Mouse (Mus musculus) midbrain, embryonic 16.5 days (tissue): ENCODE results near the gene Odc1. TPM values are rescaled to one million over a fixed set of nuclear protein-coding genes. Genes with fewer than 3 reads are reported as not detected.

ENCODE experiments used
- ATAC-seq: fragments of 200-750 bp; cut with Nextera tagmentation; 2 replicates; pipeline ENCODE4 v1.8.0; 2017; ENCODE audit warnings: moderate TSS enrichment
- H3K27ac ChIP-seq: fragments of 300-500 bp; sonication (generic); 2 replicates; pipeline ENCODE4 v1.5.1; 2014; ENCODE audit warnings: mild to moderate bottlenecking, low read length, mixed read lengths
- H3K27me3 ChIP-seq: fragments of 300-500 bp; sonication (generic); 2 replicates; pipeline ENCODE4 v1.6.1; 2014; ENCODE audit warnings: low read depth, low read length, mixed read lengths; ENCODE audit not compliant: control insufficient read depth, insufficient read depth
- H3K36me3 ChIP-seq: fragments of 300-500 bp; sonication (generic); 2 replicates; pipeline ENCODE4 v1.6.1; 2014; ENCODE audit warnings: mild to moderate bottlenecking, low read length, moderate library complexity, mixed read lengths; ENCODE audit not compliant: control insufficient read depth, insufficient read depth
- H3K4me1 ChIP-seq: fragments of 300-500 bp; sonication (generic); 2 replicates; pipeline ENCODE4 v1.6.1; 2014; ENCODE audit warnings: mild to moderate bottlenecking, low read length, mixed read lengths; ENCODE audit not compliant: control insufficient read depth, insufficient read depth
- H3K4me2 ChIP-seq: fragments of 300-500 bp; sonication (generic); 2 replicates; pipeline ENCODE4 v1.6.1; 2014; ENCODE audit warnings: mild to moderate bottlenecking, low read length, mixed read lengths
- H3K4me3 ChIP-seq: fragments of 300-500 bp; sonication (generic); 2 replicates; pipeline ENCODE4 v1.5.1; 2014; ENCODE audit warnings: low read depth, mild to moderate bottlenecking, low read length, moderate library complexity, mixed read lengths
- H3K9ac ChIP-seq: fragments of 300-500 bp; sonication (generic); 2 replicates; pipeline ENCODE4 v1.6.1; 2014; ENCODE audit warnings: low read depth, low read length, mixed read lengths
- H3K9me3 ChIP-seq: fragments of 300-500 bp; sonication (generic); replicated peaks from 2 replicates; pipeline ENCODE4 v1.6.1; 2014; ENCODE audit warnings: mild to moderate bottlenecking, low read length, mixed read lengths; ENCODE audit not compliant: control insufficient read depth, poor library complexity, severe bottlenecking
- WGBS: fragments of 180-500 bp; shearing (Covaris S2); extraction: QIAGEN DNeasy Blood & Tissue Kit; methylation state at CpG from one replicate; pipeline ENCODE4 v1.1.7; 2014; 5-methylcytosine and 5-hydroxymethylcytosine counted together
- polyA plus RNA-seq: library from polyadenylated mRNA; unstranded; fragments of >200 nt; fragmentation: Nextera tagmentation; extraction: Ambion mirVana; gene quantifications from 2 replicates; pipeline ENCODE4 v1.2.1, GENCODE M21; 2015

The Odc1 gene
- polyA plus RNA-seq, 1 experiment from 2014 or later = 113 TPM

GRCm38 (mm10) chr12:17511019-17511418 lies 33.6 kb upstream of the Odc1 start:
- Histone ChIP-seq H3K4me1 (no peaks in the 10 kb centered on the region), H3K36me3 (no peaks in the 10 kb centered on the region)
- 94% methylated on average over 6 of the region's 6 CpGs for WGBS

DNA sequence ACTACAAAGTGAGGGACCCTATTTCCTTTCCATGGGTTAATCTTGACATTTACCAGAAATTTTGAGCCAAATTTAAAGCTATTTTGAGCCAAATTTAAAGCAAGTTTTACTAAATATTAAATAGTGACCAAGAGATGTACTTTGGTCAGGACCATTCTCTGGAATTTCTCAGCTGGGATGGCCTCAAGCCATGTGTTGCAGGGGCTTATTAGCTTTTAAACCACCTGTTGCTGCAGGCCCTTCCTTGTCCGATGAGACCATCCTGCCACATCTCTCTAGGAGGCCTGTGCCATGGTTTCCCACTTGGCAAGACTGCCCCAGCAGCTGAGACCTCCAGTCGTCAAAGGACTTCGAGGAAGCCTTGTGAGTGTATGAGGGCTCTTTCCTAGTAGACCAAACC lies 15.4 kb upstream of the Odc1 start:
- no peak for ATAC-seq
- WGBS = 88% methylated on average over 3 of the region's 3 CpGs
- Histone ChIP-seq H3K4me2 (no peak overlapping the region), H3K4me1 (no peaks in the 10 kb centered on the region), H3K4me3 (no peak overlapping the region), H3K27ac (no peak overlapping the region), H3K36me3 (no peaks in the 10 kb centered on the region), H3K9ac (no peak overlapping the region), H3K9me3 (no peaks in the 10 kb centered on the region), H3K27me3 (no peaks in the 10 kb centered on the region)

More at GRCm38 (mm10) chr12:17511019-17511418, 33.6 kb upstream of the Odc1 start:
- no peaks in the 10 kb centered on the region for H3K27me3 ChIP-seq
- H3K4me3 ChIP-seq = no peak overlapping the region
- no peak for ATAC-seq
- no peaks in the 10 kb centered on the region for H3K9me3 ChIP-seq
- no peak overlapping the region for H3K9ac ChIP-seq
- no peak overlapping the region for H3K27ac ChIP-seq
- no peak overlapping the region for H3K4me2 ChIP-seq

DNA sequence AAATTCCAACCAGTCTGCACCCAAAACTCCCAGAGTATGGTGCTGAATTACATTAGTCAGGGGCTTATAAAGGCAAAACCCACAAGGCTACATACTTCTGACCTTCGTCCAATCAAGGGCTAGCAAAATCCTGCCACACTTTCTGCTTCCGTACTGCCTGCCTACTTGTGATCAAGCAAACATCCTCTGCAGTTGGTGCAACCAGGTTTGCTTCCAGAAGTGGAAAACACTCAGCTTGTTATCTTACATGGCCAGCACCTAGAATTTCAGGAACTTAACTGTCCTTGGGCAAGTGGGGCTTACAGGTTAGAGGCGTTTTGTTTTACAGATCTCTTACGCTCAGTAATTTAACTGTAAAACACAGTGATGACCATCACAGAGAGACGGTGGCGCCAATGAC lies 14.9 kb upstream of the Odc1 start:
- ATAC-seq = no peak
- Histone ChIP-seq H3K27me3 (no peaks in the 10 kb centered on the region), H3K9me3 (no peaks in the 10 kb centered on the region), H3K36me3 (no peaks in the 10 kb centered on the region), H3K4me2 (no peak overlapping the region), H3K27ac (no peak overlapping the region), H3K4me3 (no peak overlapping the region), H3K4me1 (no peaks in the 10 kb centered on the region), H3K9ac (no peak overlapping the region)
- 89% methylated on average over 6 of the region's 6 CpGs for WGBS

- WGBS = 78% methylated on average over 4 of the region's 4 CpGs
- H3K27me3 ChIP-seq = no peaks in the 10 kb centered on the region
Measured at GRCm38 (mm10) chr12:17530825-17531224, 13.8 kb upstream of the Odc1 start.

DNA sequence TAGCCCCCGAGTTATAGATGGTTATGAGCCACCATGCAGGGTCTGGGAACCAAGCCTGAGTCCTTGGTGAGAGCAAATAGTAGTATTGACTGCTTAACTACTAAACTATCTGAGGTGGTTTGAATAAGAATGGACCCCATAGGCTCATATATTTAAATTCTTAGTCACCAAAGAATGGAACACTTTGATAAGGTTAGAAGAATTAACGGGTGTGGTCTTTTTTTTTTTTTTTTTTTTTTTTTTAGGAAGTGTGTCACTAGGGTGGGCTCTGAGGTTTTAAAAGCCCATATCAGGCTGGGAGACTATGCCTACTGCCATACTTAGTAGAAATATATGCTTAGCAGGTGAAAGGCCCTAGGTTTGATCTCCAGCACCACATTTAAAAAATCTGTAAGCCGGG lies 8.4 kb upstream of the Odc1 start:
- Histone ChIP-seq H3K9ac (no peak overlapping the region), H3K4me2 (no peak overlapping the region), H3K9me3 (no peaks in the 10 kb centered on the region), H3K4me3 (no peak overlapping the region), H3K36me3 (no peaks in the 10 kb centered on the region), H3K4me1 (no peaks in the 10 kb centered on the region), H3K27me3 (no peaks in the 10 kb centered on the region), H3K27ac (no peak overlapping the region)
- no peak for ATAC-seq
- 94% methylated on average over 3 of the region's 3 CpGs for WGBS

More at GRCm38 (mm10) chr12:17530825-17531224, 13.8 kb upstream of the Odc1 start:
- no peak for ATAC-seq
- Histone ChIP-seq H3K4me1 (no peaks in the 10 kb centered on the region), H3K9me3 (no peaks in the 10 kb centered on the region), H3K4me2 (no peak overlapping the region), H3K4me3 (no peak overlapping the region), H3K36me3 (no peaks in the 10 kb centered on the region), H3K9ac (no peak overlapping the region), H3K27ac (no peak overlapping the region)

DNA sequence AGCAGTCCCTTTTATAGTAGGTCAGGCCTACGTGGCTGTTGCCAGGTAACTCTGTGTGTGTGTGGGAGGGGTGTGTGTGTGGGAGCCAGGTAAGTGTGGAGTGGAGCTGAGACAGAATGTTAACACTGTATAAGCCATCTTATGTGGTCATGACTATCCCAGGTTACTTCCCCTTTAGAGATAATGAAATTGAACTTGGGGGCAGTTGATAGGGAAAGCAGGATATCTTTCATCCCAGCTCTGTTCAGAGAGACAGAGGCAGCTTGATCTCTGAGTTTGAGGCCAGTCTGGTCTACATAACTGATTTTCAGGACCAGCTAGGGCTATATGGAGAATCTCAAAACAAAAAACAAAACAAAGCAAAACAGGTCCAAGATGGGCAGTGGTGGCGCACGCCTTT lies 7.4 kb upstream of the Odc1 start:
- Histone ChIP-seq H3K4me2 (no peak overlapping the region), H3K27ac (no peak overlapping the region), H3K36me3 (no peaks in the 10 kb centered on the region), H3K4me1 (no peaks in the 10 kb centered on the region), H3K9me3 (no peaks in the 10 kb centered on the region), H3K9ac (no peak overlapping the region), H3K27me3 (no peaks in the 10 kb centered on the region), H3K4me3 (no peak overlapping the region)
- 92% methylated on average over 3 of the region's 3 CpGs for WGBS
- no peak for ATAC-seq

DNA sequence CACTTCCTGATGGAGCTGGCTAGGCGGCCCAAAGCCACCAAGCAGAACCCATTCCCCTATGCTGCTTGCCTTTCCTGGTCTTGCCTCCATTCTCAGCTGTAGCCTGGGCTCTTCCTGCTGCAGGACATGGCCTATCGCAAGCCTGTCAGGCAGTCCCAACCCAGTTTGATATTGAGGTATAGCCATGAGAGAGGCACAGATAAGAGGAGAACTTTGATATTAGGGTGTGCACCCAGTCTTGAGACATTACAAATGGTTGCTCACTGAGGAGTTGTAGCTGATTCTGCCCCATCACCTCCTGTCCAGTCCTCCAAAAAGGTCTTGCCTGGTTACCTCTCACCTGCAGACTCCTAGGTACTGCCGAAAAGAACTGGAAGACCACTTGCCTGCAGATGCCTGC lies 6.5 kb upstream of the Odc1 start:
- no peak for ATAC-seq
- 81% methylated on average over 3 of the region's 3 CpGs for WGBS

GRCm38 (mm10) chr12:17539041-17539440 lies 5.6 kb upstream of the Odc1 start:
- no peak overlapping the region for H3K4me2 ChIP-seq
- no peak overlapping the region for H3K4me3 ChIP-seq
- no peaks in the 10 kb centered on the region for H3K27me3 ChIP-seq
- H3K9me3 ChIP-seq = no peaks in the 10 kb centered on the region
- no peaks in the 10 kb centered on the region for H3K4me1 ChIP-seq
- H3K36me3 ChIP-seq = no peaks in the 10 kb centered on the region
- WGBS = 71% methylated on average over 6 of the region's 6 CpGs
- H3K27ac ChIP-seq = no peak overlapping the region
- H3K9ac ChIP-seq = no peak overlapping the region
- ATAC-seq = no peak

More for the DNA sequence above, 6.5 kb upstream of the Odc1 start:
- no peak overlapping the region for H3K4me2 ChIP-seq
- no peak overlapping the region for H3K9ac ChIP-seq
- no peaks in the 10 kb centered on the region for H3K27me3 ChIP-seq
- H3K36me3 ChIP-seq = no peaks in the 10 kb centered on the region
- H3K27ac ChIP-seq = no peak overlapping the region
- no peaks in the 10 kb centered on the region for H3K4me1 ChIP-seq
- no peak overlapping the region for H3K4me3 ChIP-seq
- H3K9me3 ChIP-seq = no peaks in the 10 kb centered on the region

DNA sequence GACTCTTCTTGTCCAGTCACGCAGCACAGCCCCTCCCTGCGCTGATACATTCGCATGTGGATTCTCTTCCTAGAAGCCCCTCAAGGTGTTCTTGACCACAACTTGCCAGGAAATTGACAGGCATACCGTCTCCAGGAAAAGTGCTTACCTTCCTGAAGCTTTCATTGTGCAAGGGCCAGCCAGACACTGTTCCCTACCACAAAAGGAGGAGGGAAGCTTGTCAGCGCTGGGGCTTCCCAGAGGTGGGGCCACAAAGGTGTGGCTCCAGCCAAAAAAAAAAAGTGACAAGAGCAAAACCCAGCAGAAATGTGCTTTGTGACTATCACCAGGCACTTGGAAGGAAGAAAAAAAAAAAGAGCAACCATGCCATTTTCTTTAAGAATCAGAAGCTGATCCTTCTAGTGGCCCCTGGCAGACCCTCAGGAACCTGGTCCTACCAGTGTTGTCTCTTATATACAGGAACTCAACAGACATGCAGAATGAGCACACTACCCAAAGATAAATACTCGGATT lies 4.5 kb upstream of the Odc1 start:
- Histone ChIP-seq H3K36me3 (no peaks in the 10 kb centered on the region), H3K4me1 (no peaks in the 10 kb centered on the region), H3K4me2 (no peak overlapping the region), H3K27me3 (no peaks in the 10 kb centered on the region), H3K27ac (no peak overlapping the region), H3K9me3 (no peaks in the 10 kb centered on the region), H3K9ac (no peak overlapping the region), H3K4me3 (no peak overlapping the region)
- no peak for ATAC-seq
- WGBS = 85% methylated on average over 6 of the region's 6 CpGs
